Mouse (Mus musculus) lung, adult 18-20 months (tissue): Measurements from ENCODE around the gene Rbfox3.

Source experiments
- DNase-seq, 2 experiments: peaks; one replicate each; pipeline ENCODE4 v3.0.0; 2022; ENCODE audit warnings: mixed read lengths in 2 of 2

The Rbfox3 gene

GRCm38 (mm10) chr11:118754535-118754934, 156.9 kb downstream of the Rbfox3 start:
- DNase-seq = no peak

- no peak for DNase-seq
These were observed 159.3 kb downstream of the Rbfox3 start for GRCm38 (mm10) chr11:118751879-118752616.

- no peak for DNase-seq
These were observed 160.6 kb downstream of the Rbfox3 start for GRCm38 (mm10) chr11:118750745-118751330.

- no peak for DNase-seq
These were observed 161.9 kb downstream of the Rbfox3 start for GRCm38 (mm10) chr11:118749541-118749940.

GRCm38 (mm10) chr11:118748622-118749021, 162.8 kb downstream of the Rbfox3 start:
- DNase-seq = no peak

- no peak for DNase-seq
These were observed 166.1 kb downstream of the Rbfox3 start for GRCm38 (mm10) chr11:118745279-118745678.

- DNase-seq = peak; percentile 53 to 64
These were observed 166.6 kb downstream of the Rbfox3 start for GRCm38 (mm10) chr11:118744782-118745181.

GRCm38 (mm10) chr11:118742762-118743161, 168.6 kb downstream of the Rbfox3 start:
- peak in 1 of 2 experiments; percentile 21 for DNase-seq

GRCm38 (mm10) chr11:118741262-118741661, 170.1 kb downstream of the Rbfox3 start:
- no peak for DNase-seq

GRCm38 (mm10) chr11:118740001-118740400, 171.4 kb downstream of the Rbfox3 start:
- peak; percentile 51 to 62 for DNase-seq

- peak; percentile 71 to 77 for DNase-seq
These were observed 172.3 kb downstream of the Rbfox3 start for GRCm38 (mm10) chr11:118738855-118739832.

GRCm38 (mm10) chr11:118738323-118738722, 173.1 kb downstream of the Rbfox3 start:
- DNase-seq = no peak

- DNase-seq = no peak
These were observed 173.6 kb downstream of the Rbfox3 start for GRCm38 (mm10) chr11:118737821-118738220.

GRCm38 (mm10) chr11:118736993-118737392, 174.4 kb downstream of the Rbfox3 start:
- peak; percentile 29 to 37 for DNase-seq

GRCm38 (mm10) chr11:118731655-118732054, 179.7 kb downstream of the Rbfox3 start:
- DNase-seq = no peak

- peak; percentile 74 to 83 for DNase-seq
These were observed 182.0 kb downstream of the Rbfox3 start for GRCm38 (mm10) chr11:118729373-118729772.

GRCm38 (mm10) chr11:118728797-118729196, 182.6 kb downstream of the Rbfox3 start:
- no peak for DNase-seq

GRCm38 (mm10) chr11:118728083-118728551, 183.3 kb downstream of the Rbfox3 start:
- DNase-seq = peak in 1 of 2 experiments; percentile 33

GRCm38 (mm10) chr11:118726430-118726829, 185.0 kb downstream of the Rbfox3 start:
- no peak for DNase-seq

- no peak for DNase-seq
These were observed 187.0 kb downstream of the Rbfox3 start for GRCm38 (mm10) chr11:118724423-118724822.

GRCm38 (mm10) chr11:118723166-118723565, 188.2 kb downstream of the Rbfox3 start:
- peak in 1 of 2 experiments; percentile 9 for DNase-seq

GRCm38 (mm10) chr11:118721898-118722297, 189.5 kb downstream of the Rbfox3 start:
- no peak for DNase-seq
